Mouse (Mus musculus) T-helper 2 cell (primary cell): ENCODE results near the gene Tmem141.

ENCODE experiments used
- in situ Hi-C: fragments of 300-600 bp; cut with MboI, MseI; formaldehyde crosslinking; loops from one replicate; pipeline ENCODE4 v1.15.1; 2025; ENCODE audit warnings: high pct_unique_total_duplicates

The Tmem141 gene

GRCm38 (mm10) chr2:25607761-25608622, 13.8 kb downstream of the Tmem141 start, which contains the start of gene Rabl6:
Rabl6 (minus strand) TSS chr2:25608521.
- in situ Hi-C loops = no loop called here

- in situ Hi-C loops = no loop called here
Observed at GRCm38 (mm10) chr2:25602526-25602925, 19.3 kb downstream of the Tmem141 start.

- in situ Hi-C loops = no loop called here
Observed at GRCm38 (mm10) chr2:25600037-25600436, 21.8 kb downstream of the Tmem141 start.

GRCm38 (mm10) chr2:25598749-25599148, 23.1 kb downstream of the Tmem141 start:
- in situ Hi-C loops = loop anchor here (10.0 kb wide), 1 partner anchor 1446 kb away; no protein-coding TSS in a partner anchor

GRCm38 (mm10) chr2:25596765-25597510, 24.9 kb downstream of the Tmem141 start:
- in situ Hi-C loops = loop anchor here (10.0 kb wide), 1 partner anchor 1448 kb away; no protein-coding TSS in a partner anchor

GRCm38 (mm10) chr2:25591863-25592262, 29.9 kb downstream of the Tmem141 start:
- in situ Hi-C loops = loop anchor here (10.0 kb wide), 1 partner anchor 1453 kb away; no protein-coding TSS in a partner anchor

- in situ Hi-C loops = no loop called here
Observed at GRCm38 (mm10) chr2:25588227-25588907, 33.4 kb downstream of the Tmem141 start.

GRCm38 (mm10) chr2:25587290-25587689, 34.5 kb downstream of the Tmem141 start:
- in situ Hi-C loops = no loop called here

GRCm38 (mm10) chr2:25585601-25586000, 36.2 kb downstream of the Tmem141 start:
- in situ Hi-C loops = no loop called here

GRCm38 (mm10) chr2:25584856-25585255, 36.9 kb downstream of the Tmem141 start:
- in situ Hi-C loops = no loop called here

- in situ Hi-C loops = no loop called here
Observed at GRCm38 (mm10) chr2:25584152-25584551, 37.7 kb downstream of the Tmem141 start.

GRCm38 (mm10) chr2:25583571-25583970, 38.2 kb downstream of the Tmem141 start:
- in situ Hi-C loops = no loop called here

- in situ Hi-C loops = no loop called here
Observed at GRCm38 (mm10) chr2:25583120-25583481, 38.7 kb downstream of the Tmem141 start.

GRCm38 (mm10) chr2:25582466-25583119, 39.2 kb downstream of the Tmem141 start:
- in situ Hi-C loops = no loop called here

GRCm38 (mm10) chr2:25581901-25582301, 39.9 kb downstream of the Tmem141 start:
- in situ Hi-C loops = no loop called here

GRCm38 (mm10) chr2:25581294-25581864, 40.4 kb downstream of the Tmem141 start, which contains the start of gene Ajm1:
Ajm1 (minus strand) TSS chr2:25581757.
- in situ Hi-C loops = no loop called here

GRCm38 (mm10) chr2:25580621-25581101, 41.1 kb downstream of the Tmem141 start:
- in situ Hi-C loops = no loop called here

- in situ Hi-C loops = no loop called here
Observed at GRCm38 (mm10) chr2:25579737-25580460, 41.9 kb downstream of the Tmem141 start.

- in situ Hi-C loops = no loop called here
Observed at GRCm38 (mm10) chr2:25578796-25579736, 42.7 kb downstream of the Tmem141 start.
